Mouse (Mus musculus): ENCODE data around the gene Slc38a5. TPM values are rescaled to one million over a fixed set of nuclear protein-coding genes. Genes with fewer than 3 reads are reported as not detected.

The Slc38a5 gene
- 3.5 and 4.3 TPM in 2 replicates for polyA plus RNA-seq (2016; fragmentation: Nextera tagmentation; extraction: Ambion mirVana)

DNA sequence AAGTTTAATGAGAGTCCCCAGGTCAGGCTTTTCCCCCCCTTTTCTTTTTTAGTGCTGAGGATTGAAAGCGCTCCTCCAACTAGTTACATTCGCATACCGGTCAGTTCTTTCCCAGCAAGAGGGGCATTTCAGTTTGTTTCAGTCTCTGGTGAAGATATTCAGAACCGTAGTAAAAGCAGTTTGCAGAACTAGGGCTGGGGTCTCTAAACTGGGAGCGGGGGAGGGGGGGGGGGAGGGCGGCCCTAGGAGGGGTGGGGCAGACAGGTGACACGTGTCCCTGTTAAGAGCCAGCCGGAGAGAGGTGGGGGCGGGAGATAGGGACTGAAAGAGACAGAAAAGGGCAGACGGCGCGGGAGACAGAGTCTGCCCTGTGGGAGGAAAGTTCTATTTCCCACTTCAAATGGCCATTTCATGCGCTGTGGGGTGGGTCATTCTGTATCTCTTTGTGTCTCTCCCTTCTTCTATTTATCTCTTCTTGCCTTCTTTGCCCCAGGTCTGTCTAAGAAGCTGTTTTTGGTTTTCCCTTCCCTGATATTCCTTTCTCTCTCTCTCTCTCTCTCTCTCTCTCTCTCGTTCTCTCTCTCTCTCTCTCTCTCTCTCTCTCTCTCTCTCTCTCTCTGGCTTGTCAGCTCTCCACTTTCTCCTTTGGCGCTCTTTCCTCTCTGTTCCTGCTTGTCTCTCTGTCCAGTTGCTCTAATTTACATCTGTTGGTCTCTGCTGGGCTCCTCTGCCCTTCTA is at the start of gene Slc38a5:
TSS of gene Slc38a5 (plus strand) at position 51 of the 738 bp plus-strand sequence.
- H3K4me1 ChIP-seq, result no peaks in the 10 kb centered on the region
- H3K4me3 ChIP-seq, result 0 out of 2 replicates have a peak within 1 kb of the TSS, but pooled peaks have one; percentile 17
- WGBS, result 13% methylated on average over 13 of the region's 15 CpGs
- H3K36me3 ChIP-seq, result no peaks in the 10 kb centered on the region
- no peak for DNase-seq (ENCODE audit: low spot score)
- peaks cover 26% of the 10 kb centered on the region for H3K27me3 ChIP-seq (ENCODE audit: low read depth, poor library complexity, severe bottlenecking)
- H3K9me3 ChIP-seq (replicated peaks), result no peaks in the 10 kb centered on the region
- H3K27ac ChIP-seq, result no peak within 1 kb of the TSS

DNA sequence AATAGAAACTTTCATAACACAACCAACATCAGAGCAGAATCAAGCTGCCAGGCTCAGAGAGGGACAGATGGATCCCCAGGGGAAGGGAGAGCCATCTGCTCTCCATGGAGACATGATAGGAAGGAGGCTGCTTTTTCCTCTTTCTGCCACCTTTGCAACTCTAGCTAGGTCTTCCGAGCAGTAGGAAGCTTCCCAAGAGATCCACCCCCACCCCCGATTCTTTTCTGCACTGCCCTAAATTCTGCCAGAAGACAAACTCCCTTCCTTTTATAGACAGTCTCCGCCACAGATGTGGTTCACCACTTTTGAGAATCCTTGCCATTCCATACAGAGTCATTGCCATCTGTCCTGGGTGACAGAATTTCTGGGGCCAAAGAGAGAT is 48.6 kb upstream of the Slc38a5 start:
- Histone ChIP-seq H3K4me3 (no peak overlapping the region), H3K9me3 (replicated peaks) (no peaks in the 10 kb centered on the region), H3K4me1 (no peaks in the 10 kb centered on the region), H3K27me3 (ENCODE audit: low read depth, poor library complexity, severe bottlenecking) (peaks cover 7% of the 10 kb centered on the region; the same call in 1 of the 2 replicates), H3K27ac (no peak overlapping the region), H3K36me3 (no peaks in the 10 kb centered on the region)
- 83% methylated on average over 3 of the region's 3 CpGs for WGBS
- DNase-seq (ENCODE audit: low spot score), result no peak

DNA sequence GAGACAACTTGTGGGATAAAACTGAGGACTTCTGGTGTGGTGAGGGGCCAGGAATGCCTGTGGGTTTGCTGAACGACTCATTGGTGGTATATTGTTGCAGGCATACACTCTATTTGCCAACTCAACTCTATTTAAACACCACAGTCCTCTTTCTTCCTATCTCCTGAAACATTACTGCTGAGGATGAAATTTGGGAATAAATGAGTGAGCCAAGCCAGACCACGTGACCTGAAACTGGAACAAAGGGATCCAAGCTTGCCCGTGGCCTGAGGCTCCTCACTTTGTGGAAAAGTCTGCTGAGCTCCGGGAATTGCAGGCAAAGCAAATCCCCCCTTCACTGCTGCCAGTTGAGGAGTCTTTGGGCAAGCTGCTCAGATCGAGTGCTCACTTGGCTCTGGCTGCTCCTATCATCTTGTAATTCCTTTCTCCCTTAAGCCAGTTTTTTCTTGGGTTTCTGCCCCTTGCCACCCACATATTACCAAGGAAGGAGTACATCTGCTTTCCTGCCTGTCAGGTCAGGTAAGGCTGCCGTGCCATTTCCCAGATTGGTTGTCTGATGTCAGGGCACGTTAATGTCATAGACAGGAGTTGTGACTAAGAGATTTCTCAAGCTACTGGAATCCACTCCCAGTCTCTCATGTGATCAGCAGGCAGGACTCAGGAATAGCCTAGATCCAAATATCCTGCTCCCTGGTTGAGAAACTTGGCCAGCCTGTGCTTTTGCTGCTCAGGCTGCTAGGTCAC is 48.1 kb upstream of the Slc38a5 start:
- H3K27ac ChIP-seq, result no peak overlapping the region
- WGBS, result 65% methylated on average over 7 of the region's 7 CpGs
- H3K27me3 ChIP-seq (ENCODE audit: low read depth, poor library complexity, severe bottlenecking), result peaks cover 6% of the 10 kb centered on the region; the same call in 1 of the 2 replicates
- no peak overlapping the region for H3K4me3 ChIP-seq
- DNase-seq (ENCODE audit: low spot score), result no peak
- H3K36me3 ChIP-seq, result no peaks in the 10 kb centered on the region
- H3K9me3 ChIP-seq (replicated peaks), result no peaks in the 10 kb centered on the region
- H3K4me1 ChIP-seq, result no peaks in the 10 kb centered on the region

DNA sequence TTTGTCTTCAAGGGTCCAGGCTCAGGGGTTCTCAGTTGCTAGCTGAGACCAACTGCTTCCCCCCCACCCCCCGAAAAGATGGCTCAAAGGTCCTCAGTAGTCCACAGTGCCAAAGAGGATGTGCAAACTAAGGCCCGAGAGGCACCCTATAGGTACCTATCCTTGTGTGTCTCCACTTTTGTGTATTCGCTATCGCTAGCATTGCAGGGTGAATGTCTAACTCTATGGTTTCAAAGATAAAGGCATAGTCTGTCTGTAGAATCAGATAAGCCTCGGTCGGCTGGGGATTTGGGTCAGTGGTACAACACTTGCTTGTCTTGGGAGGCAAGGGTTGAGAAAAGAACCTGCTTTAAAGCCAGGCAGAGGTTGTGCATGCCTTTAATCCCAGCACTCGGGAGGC is 47.5 kb upstream of the Slc38a5 start:
- H3K36me3 ChIP-seq, result no peaks in the 10 kb centered on the region
- DNase-seq (ENCODE audit: low spot score), result no peak
- no peak overlapping the region for H3K27ac ChIP-seq
- 95% methylated on average over 7 of the region's 7 CpGs for WGBS
- H3K9me3 ChIP-seq (replicated peaks), result no peaks in the 10 kb centered on the region
- H3K4me1 ChIP-seq, result no peaks in the 10 kb centered on the region
- no peak overlapping the region for H3K4me3 ChIP-seq
- H3K27me3 ChIP-seq (ENCODE audit: low read depth, poor library complexity, severe bottlenecking), result peaks cover 4% of the 10 kb centered on the region; the same call in 1 of the 2 replicates

DNA sequence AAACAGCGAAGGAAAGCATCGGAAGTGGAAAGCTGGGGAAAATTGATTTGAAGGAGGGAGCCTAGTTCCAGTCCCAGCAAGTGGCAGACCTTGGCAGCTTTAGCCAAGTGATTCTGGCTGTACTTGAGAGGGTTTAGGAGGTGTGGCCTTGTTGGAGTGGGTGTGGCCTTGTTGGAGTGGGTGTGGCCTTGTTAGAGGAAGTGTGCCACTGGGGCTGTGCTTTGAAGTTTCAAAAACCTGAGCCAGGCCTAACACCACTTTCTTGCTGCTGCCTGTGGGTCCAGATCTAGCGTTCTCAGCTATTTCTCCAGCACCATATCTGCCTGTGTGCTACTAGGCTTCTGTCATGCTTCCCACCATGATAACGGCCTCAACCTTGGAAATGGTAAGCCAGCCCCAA is 40.7 kb upstream of the Slc38a5 start:
- Histone ChIP-seq H3K27ac (no peak overlapping the region), H3K9me3 (replicated peaks) (no peaks in the 10 kb centered on the region), H3K36me3 (no peaks in the 10 kb centered on the region), H3K27me3 (ENCODE audit: low read depth, poor library complexity, severe bottlenecking) (no peaks in the 10 kb centered on the region), H3K4me1 (no peaks in the 10 kb centered on the region), H3K4me3 (no peak overlapping the region)
- 79% methylated on average over 4 of the region's 4 CpGs for WGBS
- DNase-seq (ENCODE audit: low spot score), result no peak

DNA sequence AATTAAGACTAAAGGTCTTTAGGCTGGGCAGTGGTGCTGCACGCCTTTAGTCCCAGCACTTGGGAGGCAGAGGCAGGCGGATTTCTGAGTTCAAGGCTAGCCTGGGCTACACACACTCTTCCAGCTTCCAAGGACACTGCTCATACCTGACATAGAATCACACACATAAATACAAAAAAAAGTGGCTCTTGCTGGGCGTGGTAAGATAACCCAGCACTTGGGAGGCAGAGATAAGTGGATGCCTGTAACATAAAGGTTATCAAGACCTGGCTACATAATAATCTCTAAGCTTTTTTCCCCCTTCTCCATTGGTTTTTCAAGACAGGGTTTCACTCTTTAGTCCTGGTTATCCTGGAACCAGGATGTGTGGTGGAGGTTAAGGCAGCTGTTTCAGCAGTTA is 37.3 kb upstream of the Slc38a5 start:
- 88% methylated on average over 3 of the region's 3 CpGs for WGBS
- Histone ChIP-seq H3K27ac (no peak overlapping the region), H3K27me3 (ENCODE audit: low read depth, poor library complexity, severe bottlenecking) (no peaks in the 10 kb centered on the region), H3K4me1 (no peaks in the 10 kb centered on the region), H3K36me3 (peaks cover under 1% of the 10 kb centered on the region; the same call in 1 of the 2 replicates), H3K4me3 (no peak overlapping the region), H3K9me3 (replicated peaks) (no peaks in the 10 kb centered on the region)
- DNase-seq (ENCODE audit: low spot score), result no peak

DNA sequence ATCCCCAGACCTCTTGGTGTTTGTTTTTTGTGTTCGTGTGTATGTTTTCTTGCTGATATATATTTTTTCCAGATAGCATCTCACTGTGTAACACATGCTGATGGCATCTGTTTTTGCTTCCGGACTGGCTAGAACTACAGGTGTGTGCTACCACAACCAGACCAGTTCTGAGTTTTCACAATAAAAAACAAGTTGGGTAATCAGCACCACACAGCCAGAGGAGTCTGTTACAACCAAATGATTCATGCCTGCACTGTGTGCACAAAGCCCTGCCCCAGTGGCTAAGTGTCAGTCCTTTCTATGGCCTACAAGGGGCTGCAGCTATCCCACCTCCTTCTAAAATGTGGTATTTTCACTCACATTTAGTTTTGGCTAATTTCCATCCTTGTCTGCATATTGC is 34.2 kb upstream of the Slc38a5 start:
- H3K4me1 ChIP-seq, result no peaks in the 10 kb centered on the region
- no peaks in the 10 kb centered on the region for H3K9me3 ChIP-seq (replicated peaks)
- 92% methylated on average over 2 of the region's 2 CpGs for WGBS
- no peak overlapping the region for H3K4me3 ChIP-seq
- no peak overlapping the region for H3K27ac ChIP-seq
- DNase-seq (ENCODE audit: low spot score), result no peak
- no peaks in the 10 kb centered on the region for H3K27me3 ChIP-seq (ENCODE audit: low read depth, poor library complexity, severe bottlenecking)
- peaks cover 13% of the 10 kb centered on the region for H3K36me3 ChIP-seq

DNA sequence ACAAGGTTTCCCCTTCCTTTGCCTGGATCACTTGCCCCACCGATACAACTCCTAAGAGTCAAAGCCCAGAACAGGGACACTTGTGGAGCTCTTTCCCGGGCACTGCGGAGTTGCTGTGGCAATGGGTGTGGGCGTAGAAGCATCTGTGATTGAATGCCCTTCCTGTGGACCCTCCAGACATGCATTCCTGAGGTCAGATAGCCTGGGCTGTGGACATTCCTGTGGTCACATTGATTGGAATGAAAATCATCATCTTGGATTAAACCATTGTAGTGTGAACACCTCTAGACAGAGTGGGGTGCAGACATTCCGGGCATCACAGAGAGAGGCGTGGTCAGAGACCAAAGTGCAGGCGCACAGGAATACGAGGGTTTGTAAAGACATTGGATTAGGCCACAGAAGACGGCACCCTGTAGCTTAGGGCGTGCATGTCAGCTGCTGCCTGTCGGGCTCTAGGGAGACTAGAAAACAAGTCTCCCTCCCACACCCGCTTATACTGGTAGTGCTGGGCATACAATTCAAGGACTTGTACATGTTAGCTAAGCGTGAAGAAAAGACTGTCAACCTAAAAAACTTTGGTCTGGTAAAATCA is 32.0 kb upstream of the Slc38a5 start:
- Histone ChIP-seq H3K27ac (no peak overlapping the region), H3K4me3 (no peak overlapping the region), H3K4me1 (no peaks in the 10 kb centered on the region), H3K27me3 (ENCODE audit: low read depth, poor library complexity, severe bottlenecking) (no peaks in the 10 kb centered on the region), H3K36me3 (peaks cover 15% of the 10 kb centered on the region), H3K9me3 (replicated peaks) (no peaks in the 10 kb centered on the region)
- no peak for DNase-seq (ENCODE audit: low spot score)
- 84% methylated on average over 13 of the region's 13 CpGs for WGBS

DNA sequence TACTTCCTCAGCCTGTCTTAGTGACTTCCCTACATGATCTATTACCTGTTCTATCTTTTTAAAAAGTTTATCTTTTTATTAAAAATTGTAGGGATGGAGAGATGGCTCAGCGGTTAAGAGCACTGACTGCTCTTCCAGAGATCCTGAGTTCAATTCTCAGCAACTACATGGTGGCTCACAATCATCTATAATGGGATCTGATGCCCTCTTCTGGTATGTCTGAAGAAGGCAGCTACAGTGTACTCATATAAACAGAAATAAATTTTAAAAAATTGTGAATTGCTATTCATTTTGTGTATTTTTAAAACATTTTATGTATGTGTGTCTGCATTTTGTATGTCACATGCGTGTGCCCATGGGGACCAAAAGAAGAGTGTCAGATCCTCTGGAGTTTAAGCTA is 23.3 kb upstream of the Slc38a5 start:
- Histone ChIP-seq H3K4me1 (no peaks in the 10 kb centered on the region; the same call in 1 of the 2 replicates), H3K27ac (no peak overlapping the region), H3K27me3 (ENCODE audit: low read depth, poor library complexity, severe bottlenecking) (no peaks in the 10 kb centered on the region), H3K36me3 (peaks cover 28% of the 10 kb centered on the region), H3K9me3 (replicated peaks) (no peaks in the 10 kb centered on the region), H3K4me3 (no peak overlapping the region)
- DNase-seq (ENCODE audit: low spot score), result no peak
- 83% methylated on average over 2 of the region's 2 CpGs for WGBS

DNA sequence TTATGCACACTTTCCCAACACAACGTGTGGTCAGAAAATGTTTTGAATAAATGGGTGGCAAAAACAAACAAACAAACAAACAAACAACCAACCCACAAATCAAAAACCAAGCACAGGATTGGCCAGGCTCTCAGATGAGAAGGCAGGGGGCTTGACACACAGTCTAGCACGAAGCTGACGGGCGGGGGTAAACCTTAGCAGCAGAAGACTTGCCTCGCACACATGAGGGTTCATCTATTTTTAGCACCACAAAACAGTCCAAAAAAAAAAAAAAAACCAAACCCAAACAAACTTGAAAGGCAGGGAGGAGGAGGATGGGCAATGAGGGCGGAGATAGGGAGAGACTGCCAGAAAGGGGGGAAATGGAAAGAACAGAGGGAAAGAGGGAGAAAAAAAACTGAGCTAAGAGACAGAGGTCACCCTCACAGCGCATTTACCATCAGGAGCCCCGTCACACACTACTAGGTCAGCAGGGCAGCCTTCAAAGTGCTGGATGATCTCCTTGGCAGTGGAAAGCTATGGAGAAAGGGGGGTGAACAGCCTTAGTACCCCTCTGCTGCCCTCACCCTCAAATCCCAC is 22.3 kb upstream of the Slc38a5 start:
- no peak overlapping the region for H3K27ac ChIP-seq
- H3K4me1 ChIP-seq, result no peaks in the 10 kb centered on the region; the same call in 1 of the 2 replicates
- peaks cover 28% of the 10 kb centered on the region for H3K36me3 ChIP-seq
- no peak overlapping the region for H3K4me3 ChIP-seq
- H3K9me3 ChIP-seq (replicated peaks), result no peaks in the 10 kb centered on the region
- DNase-seq (ENCODE audit: low spot score), result no peak
- 93% methylated on average over 8 of the region's 8 CpGs for WGBS
- no peaks in the 10 kb centered on the region for H3K27me3 ChIP-seq (ENCODE audit: low read depth, poor library complexity, severe bottlenecking)

DNA sequence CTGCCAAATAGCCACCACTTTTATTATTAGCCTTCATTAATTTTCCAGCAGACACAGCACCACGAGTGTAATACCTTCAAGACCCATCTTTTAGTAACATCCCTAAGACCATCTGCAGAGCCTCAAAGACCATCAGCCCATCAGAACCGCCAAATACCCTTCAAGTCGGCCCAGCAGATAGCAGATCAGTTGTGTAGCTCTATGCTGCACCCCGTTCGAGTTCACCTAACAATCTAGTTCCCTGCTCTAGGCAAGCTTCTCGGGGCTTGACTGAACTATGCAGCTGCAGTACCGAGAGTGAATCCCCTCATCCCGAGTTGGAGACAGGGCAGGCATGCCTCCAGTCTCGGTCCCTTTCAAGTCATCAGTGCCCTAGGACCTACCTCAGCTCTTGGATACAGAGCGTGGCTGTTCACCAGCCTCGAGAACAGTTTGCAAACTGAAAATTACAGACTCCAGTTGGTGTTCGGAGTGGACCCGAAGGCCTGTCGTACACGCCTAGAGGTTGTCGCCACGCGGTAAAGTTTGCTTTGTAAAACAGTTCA is 19.1 kb upstream of the Slc38a5 start:
- H3K4me3 ChIP-seq, result peak overlapping the region; percentile 64
- no peaks in the 10 kb centered on the region; the same call in 1 of the 2 replicates for H3K4me1 ChIP-seq
- DNase-seq (ENCODE audit: low spot score), result no peak
- peaks cover 9% of the 10 kb centered on the region; the same call in 1 of the 2 replicates for H3K36me3 ChIP-seq
- no peaks in the 10 kb centered on the region for H3K27me3 ChIP-seq (ENCODE audit: low read depth, poor library complexity, severe bottlenecking)
- no peaks in the 10 kb centered on the region for H3K9me3 ChIP-seq (replicated peaks)
- peak overlapping the region; percentile 92 for H3K27ac ChIP-seq
- WGBS, result 12% methylated on average over 18 of the region's 18 CpGs

Data from limb, embryonic 10.5 days (tissue).